In genomic region chr16:91390100-91390499, GRCm38 (mm10) we compare ENCODE assay signal across 10 mouse cellular contexts. TPM values are rescaled to one million over a fixed set of nuclear protein-coding genes. Genes with fewer than 3 reads are reported as not detected.
DNase-seq lines count a peak whose midpoint lies in the region; TF ChIP-seq lines count a peak whose summit lies in the region.
"Had no signal": no experiment of that assay in that cellular context is flagged by ENCODE, and none has a peak within 500 bp of the region (broad histone marks: within the 10 kb centered on the region; RNA-seq: fewer than 3 reads in every experiment).

No protein-coding gene starts in this region.

- no peaks in the 10 kb centered on the region for H3K27me3 ChIP-seq in E14TG2a.4 (ENCODE audit: insufficient read depth, low read length)

- TF ChIP-seq CTCF in lung, adult 2 months (IDR thresholded peaks at IDR 0.05; ENCODE audit: insufficient read depth, low read length) = peak; percentile 64
- peak; percentile 66 for TF ChIP-seq CTCF in E14TG2a.4 (conservative IDR thresholded peaks at IDR 0.05; ENCODE audit: low read length)

- peaks cover 26% of the 10 kb centered on the region for H3K36me3 ChIP-seq in E14TG2a.4 (ENCODE audit: insufficient read depth, low read length)

- 91% methylated on average over 4 of the region's 4 CpGs for WGBS in lung, adult 2 months

- peaks cover 7% of the 10 kb centered on the region for H3K4me1 ChIP-seq in lung, adult 2 months (ENCODE audit: control insufficient read depth, insufficient read depth, low read length)
- H3K4me1 ChIP-seq in E14TG2a.4 (replicated peaks; ENCODE audit: low read depth, low read length) = peaks cover 7% of the 10 kb centered on the region

- no peak for TF ChIP-seq POLR2A in lung, adult 2 months (IDR thresholded peaks at IDR 0.05; ENCODE audit: borderline replicate concordance, extremely low read depth, low read depth, low read length)

- DNase-seq in lung, adult 2 months = no peak
- DNase-seq in lung, postnatal 25 days (ENCODE audit: low spot score) = no peak
- DNase-seq in ZHBTc4 (ENCODE audit: low read depth, low spot score) = peak; percentile 82
- peak; percentile 39 for DNase-seq in mesoderm, embryonic 11.5 days (ENCODE audit: low read depth, low spot score)
- no peak for DNase-seq in gastrocnemius, postnatal 36 days
- no peak for DNase-seq in urinary bladder, postnatal 4 days (ENCODE audit: low spot score in 2 of 2)
- DNase-seq: cerebellum, adult 11-12 months had no signal

- H3K9me3 ChIP-seq in E14TG2a.4 (ENCODE audit: low read length) = no peaks in the 10 kb centered on the region

- intact Hi-C loops in gastrocnemius, postnatal 36 days (cut with DNase I) = no loop called here

- no peak overlapping the region for H3K4me3 ChIP-seq in lung, adult 2 months (replicated peaks; ENCODE audit: extremely low read depth, low read depth, low read length)
- H3K4me3 ChIP-seq in E14TG2a.4 (replicated peaks; ENCODE audit: low read length) = no peak overlapping the region

RNA-seq across cellular contexts. Expression of gene Gm21970, which starts 1.4 kb away (rescaled TPM):
- polyA plus RNA-seq in lung, adult 2 months (2012; rRNA removed) = not detected in 2 replicates
- total RNA-seq in gastrocnemius, postnatal 36 days (2021) = not detected
- polyA plus RNA-seq: hindbrain, embryonic 16.5 days; limb, embryonic 11.5 days had no signal

RNA-seq across cellular contexts. Expression of gene Il10rb, which starts 15.9 kb away (rescaled TPM):
- 46.5 and 53.1 TPM in 2 replicates for polyA plus RNA-seq in lung, adult 2 months (2012; rRNA removed)
- 1 to 10 TPM; 6.6 to 6.7 TPM for total RNA-seq in gastrocnemius, postnatal 36 days (2021)

RNA-seq across cellular contexts. Expression of gene Ifnar2, which starts 17.5 kb away (rescaled TPM):
- 91.2 and 96.3 TPM in 2 replicates for polyA plus RNA-seq in lung, adult 2 months (2012; rRNA removed)
- 1 to 10 TPM; 7.1 to 7.3 TPM for total RNA-seq in gastrocnemius, postnatal 36 days (2021)

Comparison
In these comparisons a context has a peak if more than half of its experiments do, and no peak if none do; other contexts are left out.
1. DNase-seq: peak in ZHBTc4 (single experiment) and mesoderm, embryonic 11.5 days (single experiment); none in lung, adult 2 months (single experiment), lung, postnatal 25 days (single experiment), gastrocnemius, postnatal 36 days (0 of 2) and urinary bladder, postnatal 4 days (0 of 2).